Mouse (Mus musculus) embryonic fibroblast, embryonic 13.5 days (primary cell): ENCODE results near the gene Fars2.

Experiments used
- CTCF ChIP-seq: IDR thresholded peaks from 2 replicates; pipeline ENCODE4 v1.5.1; 2011; ENCODE audit warnings: mild to moderate bottlenecking, control low read depth, low read length, moderate library complexity, borderline replicate concordance; ENCODE audit not compliant: insufficient read depth
- POLR2A ChIP-seq: IDR thresholded peaks from 2 replicates; pipeline ENCODE4 v1.6.1; 2011; ENCODE audit warnings: low read depth, mild to moderate bottlenecking, control low read depth, low read length, moderate library complexity

DNA sequence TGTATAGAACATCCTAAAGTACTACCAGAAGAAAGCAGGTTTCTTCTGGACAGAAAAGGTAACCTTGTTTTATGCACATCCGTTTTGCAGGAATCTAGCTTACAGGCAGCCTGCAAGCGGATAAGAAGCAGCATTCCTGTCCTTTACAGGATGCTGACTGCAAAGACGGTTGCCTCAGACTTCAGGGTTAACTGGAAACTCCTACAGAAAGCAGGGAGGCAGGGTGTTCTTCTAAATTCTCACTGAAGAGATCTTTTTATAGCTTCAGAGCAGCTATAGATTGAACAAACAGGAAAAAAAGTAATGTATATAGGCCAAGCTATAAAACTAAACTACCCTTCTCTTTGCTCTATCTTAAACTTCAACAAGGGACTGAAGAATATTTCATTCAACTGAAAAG, 32.5 kb upstream of the Fars2 start:
- no peak for TF ChIP-seq CTCF
- TF ChIP-seq POLR2A = no peak
